Mouse (Mus musculus): ENCODE data around the gene Ubp1. TPM values are rescaled to one million over a fixed set of nuclear protein-coding genes. Genes with fewer than 3 reads are reported as not detected.

Gene Ubp1
- polyA plus RNA-seq, 1 experiment from 2014 or later: 33.9 TPM

- 88% methylated on average over 8 of the region's 8 CpGs for WGBS
- H3K27me3 ChIP-seq: no peaks in the 10 kb centered on the region
- peaks cover 89% of the 10 kb centered on the region for H3K36me3 ChIP-seq (ENCODE audit: poor library complexity, severe bottlenecking)
Measured at GRCm38 (mm10) chr9:113971615-113972014, 40.9 kb downstream of the Ubp1 start.

GRCm38 (mm10) chr9:113973857-113974256 is 43.1 kb downstream of the Ubp1 start:
- ATAC-seq: no peak
- no peaks in the 10 kb centered on the region for H3K27me3 ChIP-seq
- no peak overlapping the region for H3K9ac ChIP-seq
- no peak overlapping the region for H3K4me3 ChIP-seq
- H3K9me3 ChIP-seq (replicated peaks): no peaks in the 10 kb centered on the region
- H3K4me2 ChIP-seq: no peak overlapping the region
- H3K4me1 ChIP-seq: no peaks in the 10 kb centered on the region
- 58% methylated on average over 4 of the region's 4 CpGs for WGBS
- H3K27ac ChIP-seq: no peak overlapping the region
- peaks cover 90% of the 10 kb centered on the region for H3K36me3 ChIP-seq (ENCODE audit: poor library complexity, severe bottlenecking)

More at GRCm38 (mm10) chr9:113971615-113972014, 40.9 kb downstream of the Ubp1 start:
- Histone ChIP-seq H3K9me3 (replicated peaks) (no peaks in the 10 kb centered on the region), H3K27ac (no peak overlapping the region), H3K4me1 (no peaks in the 10 kb centered on the region), H3K4me2 (no peak overlapping the region), H3K4me3 (no peak overlapping the region), H3K9ac (no peak overlapping the region)
- no peak for ATAC-seq

- H3K27me3 ChIP-seq: no peaks in the 10 kb centered on the region
- H3K4me3 ChIP-seq: no peak overlapping the region
- no peaks in the 10 kb centered on the region for H3K9me3 ChIP-seq (replicated peaks)
- H3K4me2 ChIP-seq: no peak overlapping the region
- no peak for ATAC-seq
- no peak overlapping the region for H3K27ac ChIP-seq
- H3K36me3 ChIP-seq (ENCODE audit: poor library complexity, severe bottlenecking): peaks cover 90% of the 10 kb centered on the region
- no peak overlapping the region for H3K9ac ChIP-seq
- WGBS: 91% methylated on average over 4 of the region's 4 CpGs
- no peaks in the 10 kb centered on the region for H3K4me1 ChIP-seq
Measured at GRCm38 (mm10) chr9:113974945-113975344, 44.2 kb downstream of the Ubp1 start.

- no peak for ATAC-seq
- Histone ChIP-seq H3K27ac (no peak overlapping the region), H3K4me2 (no peak overlapping the region), H3K27me3 (no peaks in the 10 kb centered on the region), H3K4me1 (no peaks in the 10 kb centered on the region), H3K36me3 (ENCODE audit: poor library complexity, severe bottlenecking) (peaks cover 86% of the 10 kb centered on the region), H3K4me3 (no peak overlapping the region), H3K9me3 (replicated peaks) (no peaks in the 10 kb centered on the region), H3K9ac (no peak overlapping the region)
- 89% methylated on average over 7 of the region's 7 CpGs for WGBS
Measured at GRCm38 (mm10) chr9:113975442-113975841, 44.7 kb downstream of the Ubp1 start.

- H3K4me3 ChIP-seq: no peak overlapping the region
Measured at GRCm38 (mm10) chr9:113976264-113976663, 45.5 kb downstream of the Ubp1 start.

GRCm38 (mm10) chr9:113977225-113977840 is 46.6 kb downstream of the Ubp1 start:
- Histone ChIP-seq H3K4me1 (peaks cover 9% of the 10 kb centered on the region), H3K27ac (no peak overlapping the region), H3K9ac (no peak overlapping the region), H3K4me3 (no peak overlapping the region), H3K9me3 (replicated peaks) (no peaks in the 10 kb centered on the region), H3K4me2 (no peak overlapping the region), H3K27me3 (no peaks in the 10 kb centered on the region), H3K36me3 (ENCODE audit: poor library complexity, severe bottlenecking) (peaks cover 73% of the 10 kb centered on the region)
- ATAC-seq: no peak
- 83% methylated on average over 11 of the region's 11 CpGs for whole genome bisulfite sequencing

More at GRCm38 (mm10) chr9:113976264-113976663, 45.5 kb downstream of the Ubp1 start:
- Histone ChIP-seq H3K9ac (no peak overlapping the region), H3K4me1 (peaks cover 5% of the 10 kb centered on the region), H3K9me3 (replicated peaks) (no peaks in the 10 kb centered on the region), H3K36me3 (ENCODE audit: poor library complexity, severe bottlenecking) (peaks cover 79% of the 10 kb centered on the region), H3K27ac (no peak overlapping the region), H3K27me3 (no peaks in the 10 kb centered on the region), H3K4me2 (no peak overlapping the region)
- 95% methylated on average over 10 of the region's 10 CpGs for WGBS
- ATAC-seq: no peak

GRCm38 (mm10) chr9:113978656-113979055 is 47.9 kb downstream of the Ubp1 start:
- ATAC-seq: no peak
- H3K27me3 ChIP-seq: no peaks in the 10 kb centered on the region
- H3K4me2 ChIP-seq: no peak overlapping the region
- no peaks in the 10 kb centered on the region for H3K9me3 ChIP-seq (replicated peaks)
- 84% methylated on average over 7 of the region's 7 CpGs for WGBS
- peaks cover 69% of the 10 kb centered on the region for H3K36me3 ChIP-seq (ENCODE audit: poor library complexity, severe bottlenecking)
- H3K27ac ChIP-seq: no peak overlapping the region
- H3K4me1 ChIP-seq: peaks cover 9% of the 10 kb centered on the region
- no peak overlapping the region for H3K9ac ChIP-seq
- no peak overlapping the region for H3K4me3 ChIP-seq

GRCm38 (mm10) chr9:113979356-113979755 is 48.6 kb downstream of the Ubp1 start:
- H3K4me2 ChIP-seq: no peak overlapping the region
- no peak for ATAC-seq
- peaks cover 9% of the 10 kb centered on the region for H3K4me1 ChIP-seq
- H3K4me3 ChIP-seq: no peak overlapping the region
- H3K36me3 ChIP-seq (ENCODE audit: poor library complexity, severe bottlenecking): peaks cover 69% of the 10 kb centered on the region
- no peaks in the 10 kb centered on the region for H3K27me3 ChIP-seq
- no peak overlapping the region for H3K27ac ChIP-seq
- H3K9me3 ChIP-seq (replicated peaks): no peaks in the 10 kb centered on the region
- WGBS: 96% methylated on average over 13 of the region's 13 CpGs
- no peak overlapping the region for H3K9ac ChIP-seq

GRCm38 (mm10) chr9:113981099-113981880 is 50.6 kb downstream of the Ubp1 start:
- H3K4me2 ChIP-seq: no peak overlapping the region
- peak; percentile 85 for ATAC-seq
- H3K4me1 ChIP-seq: peaks cover 9% of the 10 kb centered on the region
- WGBS: 58% methylated on average over 16 of the region's 16 CpGs
- peaks cover 56% of the 10 kb centered on the region for H3K36me3 ChIP-seq (ENCODE audit: poor library complexity, severe bottlenecking)
- H3K4me3 ChIP-seq: no peak overlapping the region
- H3K9me3 ChIP-seq (replicated peaks): no peaks in the 10 kb centered on the region
- no peaks in the 10 kb centered on the region for H3K27me3 ChIP-seq
- no peak overlapping the region for H3K9ac ChIP-seq
- peak overlapping the region; percentile 65 for H3K27ac ChIP-seq

GRCm38 (mm10) chr9:113982451-113982850 is 51.7 kb downstream of the Ubp1 start:
- no peak for ATAC-seq
- peaks cover 45% of the 10 kb centered on the region for H3K36me3 ChIP-seq (ENCODE audit: poor library complexity, severe bottlenecking)
- no peaks in the 10 kb centered on the region for H3K9me3 ChIP-seq (replicated peaks)
- H3K27ac ChIP-seq: no peak overlapping the region
- H3K27me3 ChIP-seq: no peaks in the 10 kb centered on the region
- H3K4me1 ChIP-seq: peaks cover 9% of the 10 kb centered on the region
- H3K4me3 ChIP-seq: no peak overlapping the region
- H3K9ac ChIP-seq: no peak overlapping the region
- WGBS: 91% methylated on average over 2 of the region's 2 CpGs
- H3K4me2 ChIP-seq: no peak overlapping the region

GRCm38 (mm10) chr9:113982883-113983670 is 52.3 kb downstream of the Ubp1 start:
- Histone ChIP-seq H3K4me1 (peaks cover 9% of the 10 kb centered on the region), H3K4me3 (no peak overlapping the region), H3K9ac (no peak overlapping the region), H3K27ac (no peak overlapping the region), H3K4me2 (no peak overlapping the region), H3K27me3 (no peaks in the 10 kb centered on the region), H3K36me3 (ENCODE audit: poor library complexity, severe bottlenecking) (peaks cover 40% of the 10 kb centered on the region), H3K9me3 (replicated peaks) (no peaks in the 10 kb centered on the region)
- 86% methylated on average over 11 of the region's 11 CpGs for WGBS
- no peak for ATAC-seq
